Mouse (Mus musculus): Measurements from ENCODE around the gene Prpf6.

DNA sequence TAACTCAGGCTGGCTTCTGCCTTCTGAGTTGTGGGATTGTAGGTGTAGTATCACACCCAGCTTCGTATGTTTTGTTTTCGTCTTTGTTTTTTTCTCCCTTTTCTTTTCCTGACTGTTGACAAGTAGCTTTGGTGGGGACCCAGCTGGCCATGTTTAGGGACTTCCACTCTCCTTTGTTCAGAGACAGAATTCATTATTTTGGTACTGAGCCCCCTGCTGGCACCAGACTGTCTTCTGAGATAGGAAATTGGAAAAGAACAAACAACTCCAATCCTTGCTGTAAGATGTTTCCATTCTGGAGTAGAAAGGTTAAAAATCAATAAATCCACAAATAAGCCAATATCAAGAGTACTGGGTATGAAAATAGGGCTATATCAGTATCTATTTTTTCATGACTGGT, 84.8 kb downstream of the Prpf6 start:
- TF ChIP-seq POLR2A (IDR thresholded peaks at IDR 0.05; ENCODE audit: low read depth, low read length) (no peak), CTCF (IDR thresholded peaks at IDR 0.05; ENCODE audit: extremely low read depth, insufficient read length, insufficient replicate concordance, low read depth, low read length) (no peak)

Data from small intestine, adult 2 months (tissue).